Mouse (Mus musculus) intestine, embryonic 15.5 days (tissue): ENCODE data around the gene Smtn. TPM values are rescaled to one million over a fixed set of nuclear protein-coding genes. Genes with fewer than 3 reads are reported as not detected.

Experiments
- polyA plus RNA-seq: library from polyadenylated mRNA; unstranded; fragments of >200 nt; fragmentation: Nextera tagmentation; extraction: Ambion mirVana; gene quantifications from 2 replicates; pipeline ENCODE4 v1.2.1, GENCODE M21; 2015

Smtn gene
- polyA plus RNA-seq, 1 experiment from 2014 or later, result 78.3 TPM

Other genes with a start within 250 kb of the Smtn start
- gene Pik3ip1, start 210.2 kb downstream of the Smtn start, polyA plus RNA-seq, result 8.5 and 8.7 TPM in 2 replicates
- gene Limk2, start 131.4 kb downstream of the Smtn start, polyA plus RNA-seq, result 60.1 and 64.0 TPM in 2 replicates
- gene Rnf185, start 88.2 kb downstream of the Smtn start, polyA plus RNA-seq, result 31.1 and 31.2 TPM in 2 replicates
- 0.38 and 0.45 TPM in 2 replicates for gene Pla2g3, start 52.3 kb downstream of the Smtn start, polyA plus RNA-seq
- 4.2 and 4.6 TPM in 2 replicates for gene Inpp5j, start 35.8 kb downstream of the Smtn start, polyA plus RNA-seq
- gene Selenom, start 25.9 kb downstream of the Smtn start, polyA plus RNA-seq, result 147 and 154 TPM in 2 replicates
- gene Morc2a, start 108.6 kb upstream of the Smtn start, polyA plus RNA-seq, result 20.9 and 21.1 TPM in 2 replicates